Mouse (Mus musculus): Measurements from ENCODE around the gene Cnpy2.
A peak's percentile ranks its signal among the peaks of the same experiment; 100 is the strongest.
"Not testable (repeated sequence)": the region's sequence is repeated elsewhere in the genome, so short reads cannot be mapped to it uniquely, and the experiment has no call there.

Cnpy2 gene

DNA sequence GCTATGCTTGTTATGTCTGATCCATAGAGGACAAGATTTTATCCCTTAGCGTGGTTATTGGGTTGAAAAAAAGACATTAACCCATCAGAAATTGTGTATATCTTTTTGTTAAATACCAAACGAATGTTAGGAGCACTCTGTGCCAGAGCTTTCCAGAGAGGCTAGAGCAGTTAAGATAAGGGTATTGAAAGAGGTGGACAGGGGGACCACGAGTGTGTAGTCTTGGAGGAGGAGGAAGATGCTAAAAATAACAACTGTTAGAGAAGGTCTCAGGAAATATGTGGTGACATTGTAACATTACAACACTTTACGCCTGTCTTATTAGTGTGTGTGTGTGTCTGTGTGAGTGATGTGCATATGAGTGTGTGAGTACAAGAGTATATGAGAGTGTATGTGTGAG lies 11.4 kb upstream of the Cnpy2 start:
- no peak for DNase-seq (ENCODE audit: extremely low read depth, low read depth, low spot score)

DNA sequence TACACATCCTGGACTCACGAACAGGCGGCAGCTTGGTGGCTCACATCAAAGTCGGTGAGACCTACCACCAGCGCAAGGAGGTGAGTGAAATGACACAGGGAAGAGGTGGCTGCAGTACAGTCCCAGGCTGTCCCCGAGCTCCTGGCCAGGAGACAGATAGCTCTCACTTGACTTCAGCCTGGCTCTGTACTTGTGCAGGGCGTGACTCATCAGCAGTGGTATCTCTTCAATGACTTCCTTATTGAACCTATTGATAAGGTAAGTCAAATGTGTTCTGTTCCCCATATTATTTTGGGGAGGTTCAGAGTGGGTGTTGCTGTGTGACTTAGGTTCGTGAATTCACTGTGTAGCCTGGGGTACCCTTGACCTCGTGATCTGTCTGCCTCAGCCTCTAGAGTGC lies 6.7 kb upstream of the Cnpy2 start:
- DNase-seq (ENCODE audit: extremely low read depth, low read depth, low spot score): no peak

DNA sequence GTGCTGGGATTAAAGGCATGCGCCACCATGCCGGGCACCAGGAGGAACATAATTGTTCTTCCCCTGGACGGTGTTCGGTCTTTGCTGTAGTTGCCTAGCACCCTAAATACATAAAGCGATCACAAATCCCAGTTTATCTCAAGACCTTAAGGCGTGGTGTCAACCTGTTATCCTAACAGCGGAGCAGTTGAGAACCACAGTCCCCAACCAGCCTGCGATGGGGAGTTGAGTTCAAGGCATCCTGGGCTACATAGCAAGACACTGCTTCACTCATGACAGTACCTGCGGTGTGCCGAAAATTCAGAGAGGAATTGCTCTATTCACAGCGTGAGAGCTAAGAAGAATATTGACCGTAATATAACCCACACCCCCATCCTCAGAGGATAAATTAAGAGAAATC lies 618 bp upstream of the Cnpy2 start:
- DNase-seq (ENCODE audit: extremely low read depth, low read depth, low spot score): no peak

DNA sequence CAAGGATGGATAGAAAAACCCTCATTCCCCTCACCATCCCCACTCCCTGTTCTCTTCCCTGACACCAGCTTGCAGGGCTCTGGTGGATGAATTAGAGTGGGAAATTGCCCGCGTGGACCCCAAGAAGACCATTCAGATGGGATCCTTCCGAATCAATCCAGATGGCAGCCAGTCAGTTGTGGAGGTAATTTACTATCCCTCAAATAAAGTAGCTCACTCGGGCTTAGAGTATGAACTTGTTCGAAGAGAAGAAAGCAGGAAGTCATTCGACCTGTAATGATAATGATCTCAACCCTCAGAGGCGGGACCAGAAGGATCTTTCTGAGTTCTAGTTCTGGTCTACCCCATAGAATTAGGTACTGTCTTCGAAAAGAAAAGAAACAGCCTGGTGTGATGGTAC lies 1.3 kb downstream of the Cnpy2 start:
- DNase-seq (ENCODE audit: extremely low read depth, low read depth, low spot score): no peak

DNA sequence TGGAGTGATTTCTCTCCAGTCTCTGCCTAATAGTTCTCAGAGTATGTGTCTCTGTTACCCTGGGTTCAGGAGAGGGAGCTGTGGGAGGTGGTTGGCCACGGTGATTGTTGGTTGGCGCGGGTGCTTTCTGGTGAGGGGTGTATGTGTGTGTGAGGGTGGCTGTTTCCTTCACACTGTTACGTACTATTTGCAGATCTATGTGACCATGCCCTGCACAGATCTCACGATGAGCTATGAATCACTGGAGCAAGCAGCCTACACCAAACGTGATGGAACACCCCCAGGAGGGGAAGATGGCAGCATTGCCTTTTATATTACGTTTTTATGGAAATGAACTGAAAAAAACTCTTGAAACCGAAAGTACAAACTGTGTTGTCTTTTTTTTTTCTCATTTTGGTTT lies 4.6 kb downstream of the Cnpy2 start:
- no peak for DNase-seq (ENCODE audit: extremely low read depth, low read depth, low spot score)

DNA sequence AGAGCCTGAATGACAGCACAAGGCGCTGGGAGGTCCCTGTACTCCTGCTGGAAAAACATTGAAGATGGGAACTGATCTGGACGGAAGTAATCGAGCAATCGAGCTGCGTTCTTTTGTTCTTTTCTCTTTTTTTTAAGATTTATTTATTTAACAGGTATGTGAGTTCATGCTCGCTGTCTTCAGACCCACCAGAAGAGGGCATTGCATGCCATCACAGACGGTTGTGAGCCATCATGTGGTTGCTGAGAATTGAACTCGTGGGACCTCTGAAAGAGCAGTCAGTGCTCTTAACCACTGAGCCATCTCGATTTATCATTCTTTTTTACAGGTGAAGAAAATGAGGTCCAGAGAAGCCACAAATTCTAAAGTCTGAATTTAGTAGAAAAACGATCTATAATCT lies 5.4 kb downstream of the Cnpy2 start:
- DNase-seq (ENCODE audit: extremely low read depth, low read depth, low spot score): no peak

DNA sequence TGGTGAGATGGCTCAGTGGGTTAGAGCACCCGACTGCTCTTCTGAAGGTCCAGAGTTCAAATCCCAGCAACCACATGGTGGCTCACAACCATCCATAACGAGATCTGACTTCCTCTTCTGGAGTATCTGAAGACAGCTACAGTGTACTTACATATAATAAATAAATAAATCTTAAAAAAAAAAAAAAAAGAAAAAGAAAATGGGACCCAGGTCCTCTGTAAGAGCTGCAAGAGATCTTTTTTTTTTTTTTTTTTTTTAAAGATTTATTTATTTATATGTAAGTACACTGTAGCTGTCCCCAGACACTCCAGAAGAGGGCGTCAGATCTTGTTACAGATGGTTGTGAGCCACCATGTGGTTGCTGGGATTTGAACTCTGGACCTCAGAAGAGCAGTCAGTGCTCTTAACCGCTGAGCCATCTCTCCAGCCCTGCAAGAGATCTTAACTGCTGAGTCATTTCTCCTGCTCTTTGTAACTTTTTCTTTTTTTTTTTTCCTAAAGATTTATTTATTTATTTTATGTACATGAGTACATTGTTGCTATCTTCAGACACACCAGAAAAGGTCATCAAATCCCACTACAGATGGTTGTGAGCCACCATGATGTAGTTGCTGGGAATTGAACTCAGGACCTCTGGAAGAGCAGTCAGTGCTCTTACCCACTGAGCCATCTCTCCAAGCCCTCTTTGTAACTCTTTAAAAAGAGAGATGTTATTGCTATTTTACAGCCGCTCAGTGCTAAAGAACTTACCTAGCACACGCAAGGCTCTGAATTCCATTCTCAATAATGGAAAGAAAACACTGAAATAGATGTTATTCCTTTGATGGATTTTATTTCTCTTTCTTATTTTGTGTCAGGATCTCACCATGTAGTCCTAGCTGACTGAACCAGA lies 10.3 kb downstream of the Cnpy2 start:
- DNase-seq (ENCODE audit: extremely low read depth, low read depth, low spot score): not testable (repeated sequence)

DNA sequence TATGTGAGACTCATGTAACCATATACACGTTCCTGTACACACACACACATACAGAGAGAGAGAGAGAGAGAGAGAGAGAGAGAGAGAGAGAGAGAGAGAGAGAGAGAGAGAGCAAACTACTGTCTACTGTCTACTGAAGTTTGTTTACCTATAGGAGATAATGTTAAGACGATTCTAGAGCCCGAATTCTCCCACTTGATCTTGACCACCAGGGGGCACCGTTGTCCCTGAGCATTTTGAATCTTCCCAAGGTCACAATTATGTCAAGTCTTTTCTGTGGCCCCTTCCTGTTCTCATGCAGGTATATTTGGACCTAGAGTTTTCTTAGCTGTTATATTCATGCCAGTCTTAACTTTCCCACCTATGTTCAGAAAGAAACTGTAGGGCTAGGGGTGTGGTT lies 13.3 kb downstream of the Cnpy2 start:
- no peak for DNase-seq (ENCODE audit: extremely low read depth, low read depth, low spot score)

DNA sequence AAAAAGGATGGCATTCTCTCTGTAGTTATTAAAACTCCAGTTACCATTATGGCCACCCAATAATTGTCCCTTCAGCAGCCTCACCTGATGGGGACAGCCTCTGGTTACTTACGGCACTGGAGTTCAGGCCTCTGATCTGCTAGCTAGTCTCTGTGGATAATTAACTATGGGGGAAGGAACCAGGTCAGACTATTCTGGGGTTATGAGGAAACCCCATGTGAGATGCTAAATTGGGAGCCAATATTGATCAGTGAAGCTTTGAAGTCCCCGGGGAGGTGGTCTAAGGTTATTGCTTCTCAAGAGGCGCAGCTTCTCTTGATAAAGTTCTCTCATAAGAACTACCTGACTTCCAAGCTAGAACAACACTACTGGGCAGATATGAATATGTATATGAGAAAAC lies 13.9 kb downstream of the Cnpy2 start:
- DNase-seq (ENCODE audit: extremely low read depth, low read depth, low spot score): no peak

DNA sequence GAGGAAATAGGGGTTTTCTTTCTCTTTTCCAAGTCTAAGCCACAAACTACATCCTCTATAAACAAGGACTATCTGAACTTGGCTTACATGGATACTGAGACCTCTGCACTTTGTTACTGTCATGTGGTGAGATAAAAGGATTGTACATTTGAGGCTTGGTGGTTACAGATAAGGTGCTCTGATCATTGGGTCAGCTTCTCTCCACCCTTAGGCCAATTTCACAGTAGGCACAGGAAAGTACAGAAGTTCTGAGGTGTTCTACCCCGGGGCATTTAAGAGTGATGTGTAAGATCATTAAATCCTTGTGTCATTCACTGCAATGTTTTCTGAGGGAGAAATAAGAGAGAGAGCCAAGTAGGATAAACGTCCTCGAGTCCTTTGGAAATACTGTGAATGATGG lies 14.3 kb downstream of the Cnpy2 start:
- peak; percentile 81 for DNase-seq (ENCODE audit: extremely low read depth, low read depth, low spot score)

DNA sequence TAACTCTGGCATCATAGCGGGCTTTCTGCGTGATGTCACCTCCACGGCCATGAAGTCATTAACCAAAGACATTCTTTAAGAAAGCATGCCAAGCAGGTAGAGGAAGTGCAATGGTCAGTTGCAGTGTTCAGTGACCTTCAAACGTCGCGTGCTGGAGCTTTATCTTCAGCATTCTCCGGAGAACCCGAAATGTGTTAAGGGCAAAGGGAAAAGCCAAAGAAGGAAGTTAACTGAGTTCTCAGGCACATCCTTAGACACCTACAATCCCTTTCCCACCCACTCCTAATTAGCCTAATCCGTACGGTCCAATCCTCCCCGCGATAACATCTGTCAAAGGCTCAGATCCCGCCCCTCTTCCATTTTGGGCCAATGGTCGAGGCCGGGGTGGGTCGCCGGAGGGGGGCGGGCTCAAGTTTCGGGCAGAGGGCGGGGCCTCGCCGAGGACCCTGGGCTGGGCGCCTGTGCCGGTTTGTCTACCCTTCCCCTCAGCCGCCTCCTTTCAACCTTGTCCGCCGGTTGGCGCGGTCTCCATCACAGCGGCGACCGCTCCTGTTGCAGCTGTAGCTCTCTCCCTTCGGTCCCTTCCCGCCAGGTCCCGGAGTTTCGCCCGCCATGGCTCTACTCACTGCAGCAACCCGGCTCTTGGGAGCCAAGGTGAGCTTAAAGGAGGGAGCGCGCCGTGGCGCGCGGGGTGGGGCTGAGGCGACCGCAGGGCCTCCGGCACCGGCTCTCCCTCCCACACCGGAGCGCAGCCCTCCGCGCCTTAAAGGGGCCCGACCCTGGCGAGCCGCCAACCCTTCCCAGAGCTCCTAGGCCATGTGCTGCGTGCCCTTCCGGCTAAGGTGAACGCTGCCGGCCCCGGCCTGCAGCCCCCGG lies 15.3 kb downstream of the Cnpy2 start, which contains the start of gene Cs:
TSS of gene Cs (plus strand) at position 429 of the 876 bp plus-strand sequence.
- DNase-seq (ENCODE audit: extremely low read depth, low read depth, low spot score): peak; percentile 91

DNA sequence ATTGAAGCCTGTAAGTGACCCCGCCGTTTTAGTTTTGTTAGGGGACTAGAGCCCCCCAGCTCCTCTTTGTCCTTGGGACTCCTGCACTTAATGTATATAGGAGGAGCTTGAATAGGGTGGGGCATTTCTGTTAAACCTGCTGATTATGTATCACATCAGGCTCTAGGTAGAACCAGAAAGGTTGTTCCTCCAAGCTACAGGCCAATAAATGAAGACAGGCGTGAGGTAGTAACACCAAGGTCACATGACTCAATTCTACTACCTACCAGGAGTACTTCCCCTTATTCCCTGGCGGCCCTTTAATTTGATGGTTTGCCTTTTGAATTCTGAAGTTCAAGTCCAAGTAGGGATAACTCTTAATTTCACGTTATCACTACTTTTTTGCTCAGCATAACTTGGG lies 16.2 kb downstream of the Cnpy2 start:
- DNase-seq (ENCODE audit: extremely low read depth, low read depth, low spot score): no peak

DNA sequence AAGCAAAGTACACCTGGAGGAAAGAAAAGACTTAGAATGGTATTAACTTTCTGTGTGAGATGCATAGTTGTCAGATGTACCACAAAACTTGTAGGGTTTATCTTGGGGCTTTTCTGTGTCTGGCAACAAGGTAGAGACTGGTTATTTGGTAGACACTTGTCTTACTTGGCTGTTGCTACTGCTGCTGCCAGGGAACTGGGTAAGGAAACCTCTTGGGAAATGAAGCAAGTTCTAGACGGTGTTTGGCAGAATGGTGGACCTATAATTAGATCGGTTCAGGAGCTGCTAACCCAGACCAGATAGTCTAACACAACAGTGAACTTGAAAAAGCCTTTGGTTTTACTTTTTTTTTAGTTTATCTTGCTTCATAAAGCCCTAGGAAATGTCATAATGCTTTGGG lies 16.7 kb downstream of the Cnpy2 start:
- DNase-seq (ENCODE audit: extremely low read depth, low read depth, low spot score): no peak

DNA sequence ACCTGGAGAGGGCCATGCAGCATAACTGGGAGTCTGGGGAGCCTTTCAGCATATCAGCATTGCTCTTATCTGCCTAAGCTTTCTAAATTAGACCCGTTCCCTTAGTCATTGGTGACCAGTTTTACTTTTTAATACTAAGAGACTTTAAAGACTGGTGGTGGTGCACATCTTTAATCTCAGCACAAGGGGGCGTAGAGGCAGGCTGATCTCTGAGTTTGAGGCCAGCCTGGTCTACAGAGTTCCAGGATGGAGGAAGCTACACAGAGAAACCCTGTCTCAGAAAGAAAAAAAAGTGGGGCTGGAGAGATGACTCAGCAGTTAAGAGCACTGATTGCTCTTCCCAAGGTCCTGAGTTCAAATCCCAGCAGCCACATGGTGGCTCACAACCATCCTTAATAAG lies 18.0 kb downstream of the Cnpy2 start:
- DNase-seq (ENCODE audit: extremely low read depth, low read depth, low spot score): no peak

DNA sequence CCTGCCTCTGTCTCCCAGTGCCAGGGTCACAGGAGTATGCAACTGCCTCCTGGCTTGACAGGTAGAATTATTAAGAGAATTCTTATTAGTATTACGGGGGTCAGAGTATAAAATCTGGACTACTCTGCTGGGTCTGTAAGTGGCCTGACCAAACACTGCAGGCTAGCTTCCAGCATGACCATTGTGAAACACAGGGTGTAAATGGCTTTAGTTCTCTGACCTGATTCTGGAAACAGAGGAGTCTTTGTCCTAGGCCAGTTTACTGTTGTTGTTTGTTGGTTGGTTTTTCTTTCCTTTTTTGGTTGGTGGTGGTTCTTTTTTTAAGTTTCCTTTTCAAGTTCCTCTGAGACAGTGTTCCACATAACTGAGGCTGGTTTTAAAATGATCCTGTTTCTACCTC lies 21.2 kb downstream of the Cnpy2 start:
- DNase-seq (ENCODE audit: extremely low read depth, low read depth, low spot score): no peak

DNA sequence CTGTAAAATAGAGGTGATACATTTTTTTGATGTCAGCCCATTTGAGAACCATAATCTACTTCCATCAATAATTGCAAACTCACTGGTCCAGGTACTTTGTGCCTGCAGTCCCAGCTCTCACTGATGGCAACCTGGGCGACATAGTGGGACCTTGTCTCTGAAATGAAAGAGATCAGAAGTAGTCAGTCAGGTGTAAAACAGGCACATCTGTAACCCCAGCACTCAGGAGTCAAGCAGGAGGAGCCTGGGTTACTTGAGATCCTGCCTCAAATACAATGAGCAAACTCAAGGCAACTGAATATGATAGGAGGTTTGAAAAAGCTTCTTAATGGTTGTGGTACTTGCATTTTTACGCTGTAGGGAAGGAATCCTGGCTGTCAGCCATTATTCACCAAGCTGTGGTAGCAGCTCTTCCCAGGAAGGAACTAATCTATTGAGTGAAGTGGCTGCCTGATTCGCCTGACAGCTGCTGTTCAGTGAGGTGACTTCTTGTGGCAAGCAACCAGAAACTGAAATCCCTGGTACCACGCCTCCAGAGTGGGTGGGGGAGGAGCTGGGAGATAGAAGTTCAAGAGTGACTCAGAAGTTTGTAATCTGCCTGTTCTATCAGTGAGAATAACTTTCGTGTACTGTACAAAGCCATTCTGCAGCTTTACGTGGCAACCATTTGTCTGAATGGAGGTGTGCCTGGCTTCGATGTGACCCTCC lies 22.5 kb downstream of the Cnpy2 start:
- peak; percentile 88 for DNase-seq (ENCODE audit: extremely low read depth, low read depth, low spot score)

DNA sequence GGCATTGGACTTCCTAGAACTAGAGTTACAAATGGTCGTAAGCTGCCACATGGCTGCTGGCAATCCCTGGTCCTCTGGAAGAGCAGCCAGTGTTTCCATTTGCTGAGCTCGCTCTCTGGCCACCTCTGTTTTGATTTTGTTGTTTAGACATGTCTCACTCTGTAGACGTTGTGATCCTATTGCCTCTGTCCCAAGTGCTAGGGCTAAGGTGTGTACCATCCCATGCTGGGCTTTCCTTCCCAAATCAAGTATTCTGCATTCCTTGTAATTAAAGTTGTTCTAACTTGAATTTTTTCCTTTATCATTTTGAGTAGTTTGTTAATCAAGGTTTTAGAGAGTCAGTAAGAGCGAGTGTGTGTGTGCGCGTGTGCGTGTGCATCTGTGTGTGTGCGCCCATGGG lies 25.3 kb downstream of the Cnpy2 start:
- no peak for DNase-seq (ENCODE audit: extremely low read depth, low read depth, low spot score)

DNA sequence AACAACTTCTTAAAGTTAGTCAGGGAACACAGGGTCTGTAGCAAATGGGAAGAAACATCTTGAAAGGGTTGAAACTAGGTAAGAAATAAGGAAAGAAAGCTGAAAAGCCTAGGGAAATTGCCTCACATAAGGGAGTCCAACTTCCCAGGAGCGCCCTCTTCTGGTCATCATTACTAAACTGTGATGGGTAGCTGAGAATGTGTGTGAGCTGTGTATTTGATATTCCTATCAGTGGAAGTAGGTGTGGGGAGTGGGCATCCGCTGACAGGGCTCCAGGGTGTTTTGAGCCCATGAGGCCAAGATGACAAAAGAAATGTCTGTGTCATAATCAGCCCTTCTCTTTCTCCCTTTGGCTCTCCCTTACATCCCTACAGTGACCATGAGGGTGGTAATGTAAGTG lies 36.5 kb downstream of the Cnpy2 start:
- DNase-seq (ENCODE audit: extremely low read depth, low read depth, low spot score): no peak

DNA sequence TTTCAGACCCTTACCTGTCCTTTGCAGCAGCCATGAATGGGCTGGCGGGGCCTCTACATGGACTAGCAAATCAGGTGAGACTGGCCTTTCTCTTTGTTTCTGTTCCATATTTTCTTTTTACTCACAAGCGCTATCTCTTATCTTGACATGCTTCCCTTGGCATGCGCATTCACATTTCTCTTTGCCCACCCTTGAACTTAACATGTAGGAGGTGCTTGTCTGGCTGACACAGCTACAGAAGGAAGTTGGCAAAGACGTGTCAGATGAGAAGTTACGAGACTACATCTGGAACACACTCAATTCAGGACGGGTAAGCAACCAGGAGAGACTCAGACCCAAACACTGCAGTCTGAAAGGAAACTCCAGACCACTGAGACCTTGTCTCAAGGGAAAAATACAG lies 37.0 kb downstream of the Cnpy2 start:
- DNase-seq (ENCODE audit: extremely low read depth, low read depth, low spot score): no peak

DNA sequence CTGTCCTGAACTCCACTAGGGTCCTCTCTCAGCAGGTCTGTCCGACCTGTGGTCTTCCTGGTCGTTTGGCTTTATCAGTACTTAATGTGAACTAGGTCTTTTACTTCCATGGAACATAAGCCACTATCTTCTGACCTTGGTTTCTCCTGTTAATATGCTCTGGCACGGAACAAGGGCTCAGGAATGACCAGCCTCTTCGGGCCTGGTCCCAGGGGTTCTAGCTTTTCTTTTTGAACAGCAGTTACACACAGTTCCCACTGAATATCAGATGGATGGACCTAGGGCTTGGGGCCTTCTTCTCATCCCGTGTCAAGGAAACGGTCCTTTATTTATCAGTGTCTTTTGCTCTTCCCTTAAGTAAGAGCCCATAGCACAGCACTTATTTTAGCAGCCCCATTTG lies 39.6 kb downstream of the Cnpy2 start:
- DNase-seq (ENCODE audit: extremely low read depth, low read depth, low spot score): no peak

DNA sequence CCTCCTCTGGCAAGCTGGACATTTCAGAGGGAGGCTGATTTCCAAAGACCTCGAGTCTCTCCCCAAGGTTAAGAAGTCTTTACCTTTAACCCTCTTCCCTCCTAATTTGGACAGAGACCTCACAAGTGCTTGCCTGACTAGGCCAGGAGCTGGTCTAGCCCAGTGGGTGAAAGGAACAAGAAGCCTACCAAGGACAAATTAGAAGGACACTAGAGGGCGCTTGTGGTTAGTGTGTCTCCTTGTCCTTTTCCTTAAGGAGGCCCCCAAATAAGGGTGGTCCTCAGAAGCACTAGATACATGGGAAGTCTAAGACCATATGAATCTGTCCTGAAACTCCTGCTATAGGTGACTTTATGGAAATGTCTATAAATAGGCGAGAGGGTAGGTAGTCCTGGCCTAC lies 40.3 kb downstream of the Cnpy2 start:
- DNase-seq (ENCODE audit: extremely low read depth, low read depth, low spot score): no peak
